Mouse (Mus musculus) cerebellum, postnatal 10 days (tissue): ENCODE measurements around the gene Zfp69.

Source experiments
- DNase-seq, 2 experiments: peaks; one replicate each; pipeline ENCODE4 v3.0.0; 2021; ENCODE audit warnings: mixed read lengths in 2 of 2

Zfp69 gene

GRCm38 (mm10) chr4:120924554-120925299 is 26.8 kb downstream of the Zfp69 start, which contains the start of gene Exo5:
Exo5 (minus strand) TSS chr4:120925017.
- DNase-seq, result peak; percentile 97

GRCm38 (mm10) chr4:120921461-120921860 is 30.0 kb downstream of the Zfp69 start:
- no peak for DNase-seq

DNA sequence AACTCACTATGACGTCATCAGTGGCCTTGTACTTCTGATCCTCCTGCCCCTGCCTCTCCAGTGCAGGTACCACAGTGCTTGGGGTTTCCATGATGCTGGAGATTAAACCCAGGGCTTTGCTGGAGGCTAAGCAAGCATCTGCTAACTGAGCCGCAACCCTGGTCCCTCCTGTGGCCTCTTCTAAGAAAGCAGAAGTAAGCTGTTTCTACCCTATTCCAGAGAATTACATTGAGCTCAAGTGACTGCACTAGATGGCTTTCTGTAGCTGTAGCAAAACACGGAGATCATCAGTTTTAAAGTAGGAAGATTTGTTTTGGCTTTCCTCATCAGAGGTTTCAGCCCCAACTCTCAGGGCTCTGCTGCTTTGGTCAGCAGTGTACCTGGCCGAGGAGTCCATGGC is 37.0 kb downstream of the Zfp69 start:
- DNase-seq, result no peak

DNA sequence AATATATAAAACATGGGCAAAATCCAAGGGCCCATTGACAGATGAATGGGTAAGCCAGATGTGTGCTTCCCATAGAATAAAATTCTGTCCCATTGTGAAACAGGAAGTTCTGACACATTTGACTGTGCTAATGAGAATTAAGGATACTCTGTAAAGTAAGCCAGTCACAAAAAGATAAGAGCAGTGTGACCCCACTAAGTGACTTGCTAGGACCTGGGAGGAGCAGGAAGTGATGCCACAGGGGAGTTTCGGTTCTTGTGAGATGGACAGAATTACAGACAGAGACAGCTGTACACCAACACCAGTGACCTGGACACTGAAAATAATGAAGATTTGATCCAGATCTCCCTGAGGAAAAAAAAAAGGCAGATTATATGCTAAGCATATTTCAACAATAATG is 37.6 kb downstream of the Zfp69 start:
- DNase-seq, result no peak

GRCm38 (mm10) chr4:120913443-120913842 is 38.1 kb downstream of the Zfp69 start:
- no peak for DNase-seq

GRCm38 (mm10) chr4:120912866-120913265 is 38.6 kb downstream of the Zfp69 start:
- DNase-seq, result no peak

GRCm38 (mm10) chr4:120911086-120911485 is 40.4 kb downstream of the Zfp69 start:
- DNase-seq, result peak; percentile 11 to 12

DNA sequence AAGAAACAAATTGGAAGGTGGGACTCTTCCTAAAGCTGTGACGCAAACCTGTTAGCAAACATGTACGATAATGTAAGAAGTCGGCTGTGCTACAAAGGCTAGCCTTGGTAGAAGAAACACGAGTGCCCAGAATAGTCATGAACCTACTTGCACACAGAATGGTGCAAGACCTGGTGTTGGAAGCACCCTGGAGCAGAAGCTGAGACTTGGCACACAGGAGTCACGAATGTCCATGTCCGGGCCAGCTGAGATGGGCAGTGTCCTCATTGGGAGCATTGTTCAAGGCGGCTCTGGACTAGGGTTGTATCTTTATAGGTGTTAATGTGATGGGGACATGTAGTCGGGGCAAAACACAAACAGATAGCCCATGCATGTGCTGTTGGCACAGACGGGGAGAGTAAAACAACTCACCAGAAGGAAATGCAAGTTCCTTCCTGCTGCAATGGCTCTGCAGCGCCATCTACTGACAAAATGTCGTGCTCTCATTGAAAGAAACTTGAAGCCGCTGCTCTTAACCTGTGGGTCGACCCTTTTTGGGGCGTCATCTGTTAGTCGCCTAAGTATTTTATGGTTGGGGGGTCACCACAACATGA is 41.8 kb downstream of the Zfp69 start:
- DNase-seq, result peak; percentile 85 to 89

DNA sequence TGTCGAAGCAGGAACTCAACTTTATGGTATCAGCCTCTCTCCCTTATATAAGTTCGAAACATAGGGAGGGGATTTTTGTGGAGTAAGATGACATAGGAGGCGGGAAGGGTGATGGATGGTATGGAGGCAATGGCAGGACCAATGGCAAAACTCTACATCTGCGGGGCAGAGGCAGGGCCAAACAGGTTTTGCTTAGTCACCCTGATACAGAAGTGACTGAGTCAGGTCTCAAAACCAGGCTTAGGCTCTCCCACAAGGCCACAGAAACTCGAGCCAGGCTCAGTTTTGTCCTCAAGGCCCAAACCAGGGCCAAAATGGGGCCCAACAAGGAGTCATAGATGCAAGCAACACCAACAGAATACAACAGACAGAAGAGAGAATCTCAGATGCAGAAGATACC is 45.9 kb downstream of the Zfp69 start:
- no peak for DNase-seq

- DNase-seq, result peak in 1 of 2 experiments; percentile 38
These were observed 47.0 kb downstream of the Zfp69 start for GRCm38 (mm10) chr4:120904533-120904932.

DNA sequence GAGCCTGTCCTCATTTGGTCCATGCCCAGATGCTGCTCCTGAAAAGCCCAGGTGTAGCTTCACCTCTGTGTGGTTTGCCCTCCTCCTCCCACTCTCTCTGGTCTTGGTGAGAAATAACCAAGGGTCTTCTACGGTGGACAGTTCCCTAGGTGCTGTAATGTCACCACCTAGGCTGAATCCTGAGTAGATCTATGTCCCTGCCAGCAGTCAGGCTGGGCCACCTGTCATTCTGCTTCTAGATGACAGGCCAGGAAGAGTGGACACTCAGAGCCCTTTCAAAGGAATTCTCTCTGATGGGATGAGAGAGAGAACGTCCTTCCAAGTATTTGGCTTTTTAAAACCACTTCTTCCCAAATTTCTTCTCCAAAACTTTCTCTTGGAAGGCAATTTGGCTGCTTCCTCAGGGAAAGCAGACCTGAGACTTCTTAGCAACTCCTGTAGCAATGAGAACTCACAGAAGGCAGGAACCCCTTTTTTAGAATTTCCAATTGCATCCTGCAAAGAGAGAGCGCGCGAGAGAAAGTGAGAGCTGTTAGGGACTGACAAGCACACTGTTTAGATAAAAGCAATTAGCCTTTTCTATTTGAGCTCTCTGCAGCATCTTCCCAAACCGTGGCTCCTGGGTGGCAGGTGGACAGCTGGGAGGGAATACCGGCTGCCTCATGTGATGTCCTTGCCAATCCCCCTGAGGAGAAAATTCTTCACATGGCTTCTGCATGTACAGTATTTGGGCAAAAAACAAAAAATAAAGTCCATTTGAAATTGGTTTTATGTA is 55.5 kb downstream of the Zfp69 start:
- DNase-seq, result peak in 1 of 2 experiments; percentile 45

- DNase-seq, result peak; percentile 55 to 63
These were observed 56.3 kb downstream of the Zfp69 start for GRCm38 (mm10) chr4:120895226-120895625.

GRCm38 (mm10) chr4:120894584-120894983 is 56.9 kb downstream of the Zfp69 start:
- peak; percentile 46 to 63 for DNase-seq

- peak; percentile 49 to 66 for DNase-seq
These were observed 57.7 kb downstream of the Zfp69 start for GRCm38 (mm10) chr4:120893656-120894401.

GRCm38 (mm10) chr4:120892516-120892915 is 59.0 kb downstream of the Zfp69 start:
- peak; percentile 41 to 59 for DNase-seq

- no peak for DNase-seq
These were observed 59.5 kb downstream of the Zfp69 start for GRCm38 (mm10) chr4:120891960-120892359.

DNA sequence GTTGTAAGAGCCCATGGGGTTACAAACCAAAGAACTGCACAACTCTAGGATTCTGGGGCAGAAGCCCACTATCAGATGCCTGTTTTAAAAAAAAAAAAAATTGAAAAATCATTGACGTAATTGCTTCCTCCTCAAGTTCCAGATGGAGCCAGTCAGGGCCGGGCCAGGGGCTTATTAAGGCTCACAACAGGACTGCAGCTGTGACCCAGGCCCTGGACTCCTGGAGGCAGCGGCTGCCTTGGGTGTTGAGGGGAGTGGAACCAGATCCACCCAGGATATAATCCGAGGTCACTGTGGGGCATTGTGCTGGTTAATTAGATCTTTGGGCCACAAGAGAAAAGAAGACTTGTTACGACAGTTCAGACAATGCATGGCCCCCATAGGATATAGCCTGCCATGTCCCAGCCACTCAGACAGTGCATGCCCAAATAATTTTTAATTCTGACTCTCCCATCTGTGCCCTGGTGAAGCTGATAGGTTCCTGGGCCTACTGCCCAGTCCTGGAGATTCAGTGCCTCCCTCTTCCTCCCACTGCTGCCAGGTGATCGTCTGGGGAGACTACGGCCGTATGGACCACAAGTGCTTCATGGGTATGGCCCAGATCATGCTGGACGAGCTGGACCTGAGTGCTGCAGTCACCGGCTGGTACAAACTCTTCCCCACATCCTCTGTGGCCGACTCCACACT is 60.6 kb downstream of the Zfp69 start:
- DNase-seq, result peak; percentile 87 to 93

DNA sequence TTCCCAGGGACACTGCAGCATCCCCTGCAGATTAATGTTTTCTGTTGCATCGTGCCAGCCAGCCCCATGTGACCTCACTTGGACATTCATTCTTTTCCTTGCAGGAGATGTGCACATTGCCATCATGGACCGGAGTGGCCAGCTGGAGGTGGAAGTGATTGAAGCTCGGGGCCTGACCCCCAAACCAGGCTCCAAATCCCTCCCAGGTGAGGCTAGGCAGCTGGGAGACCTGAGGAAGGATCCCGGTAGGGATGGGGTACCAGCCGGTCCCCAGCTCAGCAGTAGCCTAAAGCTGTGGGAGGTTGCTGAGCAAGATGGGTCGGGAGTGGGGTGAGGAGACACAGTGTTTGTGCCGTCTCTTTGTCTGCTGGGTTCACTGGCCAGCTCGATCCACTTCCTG is 62.6 kb downstream of the Zfp69 start:
- no peak for DNase-seq

DNA sequence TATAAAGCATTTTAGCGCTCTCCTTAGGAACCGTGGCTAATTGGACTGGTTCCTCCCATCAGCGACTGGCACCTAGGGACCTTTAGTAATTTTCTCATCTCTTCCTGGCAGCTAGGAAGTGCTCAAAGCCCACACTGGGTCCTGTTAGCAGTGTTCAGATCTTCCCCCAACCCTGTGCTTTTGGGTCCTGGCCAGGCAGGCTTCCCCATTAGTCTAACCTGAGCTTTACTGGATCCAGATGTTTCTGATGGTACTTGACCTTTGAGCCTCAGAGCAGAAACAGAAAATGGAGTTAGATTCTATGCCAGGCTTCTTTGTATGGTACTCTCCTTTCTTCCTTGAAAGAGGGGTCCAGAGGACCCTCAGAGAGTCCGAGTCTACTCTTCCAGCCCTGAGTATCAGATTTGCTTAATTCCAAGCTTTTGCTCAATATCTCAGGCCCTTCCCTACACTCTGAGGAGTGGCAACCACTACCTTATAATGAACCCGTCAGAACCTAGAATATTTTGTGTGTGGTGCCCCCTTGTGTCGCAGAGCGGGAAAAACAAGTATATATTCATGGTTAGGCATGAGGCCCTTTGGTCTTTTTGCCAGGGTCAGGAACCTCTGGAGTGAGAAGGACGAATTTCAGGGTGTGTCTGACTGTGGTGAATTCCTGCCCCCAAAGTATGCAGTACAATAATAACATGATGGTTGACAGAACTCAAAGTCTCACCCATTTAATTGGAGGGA is 64.0 kb downstream of the Zfp69 start:
- DNase-seq, result peak; percentile 77 to 79

GRCm38 (mm10) chr4:120886811-120887210 is 64.7 kb downstream of the Zfp69 start:
- DNase-seq, result peak; percentile 43 to 45

DNA sequence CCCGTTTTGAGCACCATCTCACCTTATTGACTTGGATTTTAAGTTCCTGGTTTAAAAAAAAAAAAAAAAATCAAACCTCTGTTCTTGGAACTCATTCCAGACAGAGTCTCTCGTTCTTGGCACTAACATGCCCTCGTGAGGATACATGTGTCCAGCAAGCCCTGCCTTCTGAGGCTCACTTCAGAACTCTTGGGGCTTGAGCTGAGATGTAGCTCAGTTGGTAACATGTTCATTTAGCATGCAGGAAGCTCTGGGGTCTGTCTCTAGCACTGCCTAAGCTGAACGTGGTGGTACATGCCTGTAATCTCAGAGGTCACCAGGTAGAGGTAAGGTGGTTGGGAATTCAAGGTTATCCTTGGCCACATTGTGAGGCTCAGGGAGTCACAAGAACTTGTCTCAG is 65.4 kb downstream of the Zfp69 start:
- no peak for DNase-seq
